Mouse (Mus musculus) left cerebral cortex, adult 18-20 months (tissue): ENCODE results near the gene Atxn1. TPM values are rescaled to one million over a fixed set of nuclear protein-coding genes. Genes with fewer than 3 reads are reported as not detected.

Experiments used
- DNase-seq, 2 experiments: peaks; one replicate each; pipeline ENCODE4 v3.0.0; 2021 to 2022; ENCODE audit warnings: low spot score in 2 of 2, mixed read lengths in 1 of 2
- total RNA-seq, 2 experiments: library from RNA; stranded (reverse); gene quantifications; 2 replicates each; pipeline ENCODE4 v1.2.3; 2021

The Atxn1 gene
- total RNA-seq, 2 experiments from 2014 or later = 167 to 176 TPM

- no peak for DNase-seq
Measured at GRCm38 (mm10) chr13:45793796-45794195, 171.0 kb downstream of the Atxn1 start.

GRCm38 (mm10) chr13:45786409-45786808 lies 178.4 kb downstream of the Atxn1 start:
- DNase-seq = no peak

- DNase-seq = peak; percentile 45 to 58
Measured at GRCm38 (mm10) chr13:45783681-45784080, 181.1 kb downstream of the Atxn1 start.

- no peak for DNase-seq
Measured at GRCm38 (mm10) chr13:45778750-45779149, 186.1 kb downstream of the Atxn1 start.

GRCm38 (mm10) chr13:45778171-45778570 lies 186.6 kb downstream of the Atxn1 start:
- no peak for DNase-seq

- DNase-seq = no peak
Measured at GRCm38 (mm10) chr13:45775516-45775915, 189.3 kb downstream of the Atxn1 start.

GRCm38 (mm10) chr13:45773381-45774168 lies 191.2 kb downstream of the Atxn1 start:
- no peak for DNase-seq

- peak; percentile 41 to 43 for DNase-seq
Measured at GRCm38 (mm10) chr13:45769757-45770156, 195.1 kb downstream of the Atxn1 start.

- no peak for DNase-seq
Measured at GRCm38 (mm10) chr13:45768250-45768649, 196.6 kb downstream of the Atxn1 start.

- DNase-seq = no peak
Measured at GRCm38 (mm10) chr13:45764354-45764753, 200.5 kb downstream of the Atxn1 start.

- no peak for DNase-seq
Measured at GRCm38 (mm10) chr13:45762278-45762677, 202.5 kb downstream of the Atxn1 start.

GRCm38 (mm10) chr13:45754483-45754882 lies 210.3 kb downstream of the Atxn1 start:
- DNase-seq = no peak

- no peak for DNase-seq
Measured at GRCm38 (mm10) chr13:45752498-45752897, 212.3 kb downstream of the Atxn1 start.

- no peak for DNase-seq
Measured at GRCm38 (mm10) chr13:45751231-45751630, 213.6 kb downstream of the Atxn1 start.

GRCm38 (mm10) chr13:45750627-45751026 lies 214.2 kb downstream of the Atxn1 start:
- DNase-seq = no peak

GRCm38 (mm10) chr13:45749937-45750336 lies 214.9 kb downstream of the Atxn1 start:
- no peak for DNase-seq

- no peak for DNase-seq
Measured at GRCm38 (mm10) chr13:45749222-45749621, 215.6 kb downstream of the Atxn1 start.

GRCm38 (mm10) chr13:45748691-45749090 lies 216.1 kb downstream of the Atxn1 start:
- DNase-seq = no peak

- no peak for DNase-seq
Measured at GRCm38 (mm10) chr13:45745851-45746773, 218.7 kb downstream of the Atxn1 start.

- DNase-seq = peak in 1 of 2 experiments; percentile 54
Measured at GRCm38 (mm10) chr13:45744803-45745432, 219.9 kb downstream of the Atxn1 start.

GRCm38 (mm10) chr13:45743848-45744247 lies 221.0 kb downstream of the Atxn1 start:
- no peak for DNase-seq
